Mouse (Mus musculus) monocyte, adult 2 months (primary cell): ENCODE measurements at regions not wholly inside any gene's neighbourhood (a gene's known extent, or its start where the extent isn't known, plus 50 kb on each side); places are given as distances from the start of the nearest gene placed in this dataset.

ENCODE experiments used
- DNase-seq, 2 experiments: peaks; one replicate each; pipeline ENCODE4 v3.0.0; 2022; ENCODE audit warnings: low spot score in 2 of 2, low read depth in 1 of 2

DNA sequence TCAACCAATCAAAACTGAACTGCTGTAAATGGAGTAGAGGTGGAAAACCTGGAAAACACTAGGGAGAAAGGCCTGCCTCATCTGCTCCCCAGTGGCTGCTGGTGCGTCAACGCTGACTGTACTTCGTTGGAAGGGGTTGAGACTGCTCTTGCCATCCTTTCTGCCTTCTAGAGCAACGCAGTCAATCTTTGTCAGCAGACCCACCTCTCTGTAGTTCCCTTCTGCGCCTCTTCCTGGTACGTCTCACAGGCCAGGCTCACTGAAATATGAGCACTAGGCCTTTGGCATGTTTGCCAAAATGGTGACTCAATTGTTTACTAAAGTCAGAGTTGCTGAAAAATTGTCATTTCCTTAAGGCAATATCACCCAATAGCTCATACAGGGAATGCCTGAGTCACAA lies 201.2 kb upstream of the Tle4 start:
- no peak for DNase-seq

DNA sequence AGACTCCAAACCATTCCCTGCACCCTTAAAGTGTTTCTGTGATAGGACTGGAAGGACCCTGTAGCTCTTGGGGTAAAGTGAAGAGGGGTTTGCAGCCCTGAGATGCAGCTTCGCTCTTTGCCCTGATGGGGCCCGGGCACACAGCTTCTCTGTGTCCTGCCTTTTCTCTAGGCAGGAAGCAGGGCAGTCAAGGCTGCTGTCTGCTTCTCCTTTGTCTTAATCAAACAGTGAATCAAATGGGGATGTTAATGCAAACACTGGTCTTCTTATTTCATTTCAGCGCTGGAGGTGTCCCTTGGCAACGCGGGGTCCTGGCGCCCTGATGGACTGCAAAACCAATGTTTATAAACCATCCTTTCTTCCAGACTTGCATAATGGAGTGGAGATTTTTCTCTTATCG lies 200.6 kb upstream of the Tle4 start:
- no peak for DNase-seq

- DNase-seq: no peak
Observed at GRCm38 (mm10) chr19:14795910-14796309, 198.1 kb upstream of the Tle4 start.

DNA sequence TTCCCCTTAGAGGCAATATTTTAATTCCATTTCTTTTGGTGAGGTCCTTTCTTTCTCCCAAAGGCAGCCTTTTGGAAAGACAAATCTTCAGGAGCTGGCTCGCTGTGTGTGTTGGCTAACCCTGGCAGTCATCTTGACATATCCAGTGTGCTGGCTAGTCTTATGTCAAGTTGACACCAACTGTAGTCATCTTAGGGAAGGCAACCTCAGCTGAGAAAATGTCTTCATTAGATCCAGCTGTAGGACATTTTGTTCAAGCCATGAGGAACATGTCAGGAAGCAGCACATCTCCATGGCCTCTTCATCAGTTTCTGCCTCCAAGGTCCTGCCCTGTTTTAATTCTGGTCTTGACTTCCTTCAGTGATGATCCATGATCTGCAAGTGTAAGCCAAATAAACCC lies 192.1 kb upstream of the Tle4 start:
- DNase-seq: no peak

- DNase-seq: no peak
Observed at GRCm38 (mm10) chr19:14788630-14789029, 190.8 kb upstream of the Tle4 start.

DNA sequence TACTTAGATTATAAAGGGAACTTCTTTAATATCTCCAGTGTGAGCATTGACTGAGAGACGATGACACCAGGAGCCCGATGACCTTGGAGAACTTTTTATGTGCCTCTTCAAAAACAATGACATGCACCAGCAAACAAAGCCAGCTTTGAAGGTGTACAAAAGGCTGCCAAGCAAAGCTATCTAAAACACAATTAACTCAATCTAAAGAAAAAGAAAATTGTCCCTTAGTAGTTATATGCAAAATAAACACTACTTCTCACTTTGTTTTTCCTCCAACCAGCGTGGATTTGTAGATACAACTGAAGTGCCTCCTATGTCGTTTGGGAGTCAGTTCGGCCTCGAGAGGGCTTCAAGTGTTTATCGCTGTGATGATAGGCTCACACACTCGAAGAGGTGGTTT lies 189.0 kb upstream of the Tle4 start:
- no peak for DNase-seq

DNA sequence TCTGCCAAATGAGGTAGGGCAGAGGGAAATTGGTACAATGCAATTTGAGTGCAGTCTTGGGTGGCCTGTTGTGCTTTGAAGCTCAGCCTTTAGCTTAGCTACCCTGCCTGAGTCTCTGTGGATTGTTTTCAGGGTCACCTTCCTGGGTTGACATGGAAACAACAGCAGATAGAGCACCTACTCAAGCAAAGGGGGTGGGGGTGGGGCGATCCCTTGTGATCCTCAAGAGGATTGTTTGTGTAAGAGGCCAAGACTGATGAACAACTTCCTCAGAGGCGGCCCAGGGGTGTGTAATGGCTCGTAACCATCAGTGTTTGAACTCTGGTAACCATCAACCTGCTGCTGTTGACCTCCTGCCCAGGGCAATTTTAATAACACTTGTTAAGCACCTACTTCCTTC lies 187.8 kb upstream of the Tle4 start:
- DNase-seq: no peak

GRCm38 (mm10) chr19:14777709-14778108 lies 179.9 kb upstream of the Tle4 start:
- DNase-seq: no peak

- no peak for DNase-seq
Observed at GRCm38 (mm10) chr19:14777198-14777597, 179.3 kb upstream of the Tle4 start.

DNA sequence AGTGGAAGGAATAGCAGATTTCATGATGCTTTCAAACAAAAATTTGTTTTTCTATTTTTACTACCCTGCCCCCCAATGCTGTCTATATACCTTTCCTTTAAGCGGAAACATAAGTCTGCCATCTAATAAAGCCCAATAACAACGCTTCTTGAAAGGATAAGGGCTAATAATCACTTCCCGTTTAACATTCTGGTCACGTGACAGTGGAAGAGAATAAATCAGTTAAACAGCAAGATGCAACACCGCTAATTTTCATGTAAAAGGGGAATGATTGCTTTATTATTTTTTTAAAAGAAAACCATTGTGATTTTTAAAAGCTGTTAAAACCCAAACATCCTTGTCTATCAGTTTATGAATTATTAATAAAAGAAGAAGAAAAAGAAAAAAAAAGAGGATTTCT lies 178.9 kb upstream of the Tle4 start:
- DNase-seq: no peak

DNA sequence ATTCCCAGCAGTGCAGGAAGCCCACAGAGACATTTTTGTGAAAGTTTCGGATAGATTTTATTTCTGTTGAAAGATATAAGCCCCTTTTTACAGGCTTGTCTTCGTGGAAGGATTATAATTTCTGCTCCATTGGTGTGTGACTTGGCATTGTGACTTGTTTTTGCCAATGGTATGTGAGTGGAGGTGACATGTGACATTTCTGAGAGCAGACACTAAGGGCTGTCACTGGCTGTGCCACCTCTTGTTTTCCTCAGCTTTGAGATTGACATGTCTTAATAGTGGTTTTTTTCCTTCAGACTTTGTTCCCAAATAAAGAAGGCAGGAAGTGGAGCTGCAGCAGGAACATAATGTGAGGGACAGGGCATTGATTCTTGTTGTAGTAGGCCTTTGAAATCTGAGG lies 174.9 kb upstream of the Tle4 start:
- DNase-seq: no peak

DNA sequence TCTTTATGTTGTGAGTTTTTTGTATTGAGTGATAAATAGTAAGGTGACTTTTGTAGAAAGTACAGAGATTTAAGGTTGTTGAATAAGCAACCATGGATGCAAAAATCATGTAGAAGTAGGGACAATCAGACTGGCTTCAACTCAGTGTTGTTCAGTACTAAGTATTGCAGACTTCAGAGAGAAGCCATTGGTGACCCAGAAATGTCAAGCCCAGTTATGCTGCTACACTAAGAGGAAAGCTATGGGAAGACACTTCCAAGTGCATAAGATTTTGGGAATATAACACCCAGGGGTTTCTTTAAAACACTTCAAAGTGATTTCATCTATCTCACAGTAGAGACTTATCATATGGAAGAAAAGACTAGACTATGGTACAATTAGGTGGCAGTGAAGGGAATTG lies 154.8 kb upstream of the Tle4 start:
- DNase-seq: no peak

DNA sequence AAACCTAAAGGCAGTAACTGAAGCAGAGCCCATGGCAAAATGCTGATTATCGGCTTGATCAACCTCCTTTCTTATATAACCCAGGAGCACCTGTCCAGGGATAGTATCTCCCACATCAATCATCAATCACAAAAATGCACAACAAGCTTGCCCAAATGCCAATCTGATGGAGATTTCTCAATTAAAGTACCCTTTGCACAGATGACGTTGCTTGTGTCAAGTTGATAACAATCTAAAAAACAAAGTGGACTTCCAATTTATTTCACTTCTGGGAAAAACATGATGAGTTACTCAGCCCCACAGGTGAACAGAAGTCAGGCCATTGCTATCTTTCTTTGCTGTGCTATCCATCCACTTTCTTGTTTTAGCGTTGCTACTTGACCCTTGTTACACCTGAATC lies 144.5 kb upstream of the Tle4 start:
- DNase-seq: no peak

DNA sequence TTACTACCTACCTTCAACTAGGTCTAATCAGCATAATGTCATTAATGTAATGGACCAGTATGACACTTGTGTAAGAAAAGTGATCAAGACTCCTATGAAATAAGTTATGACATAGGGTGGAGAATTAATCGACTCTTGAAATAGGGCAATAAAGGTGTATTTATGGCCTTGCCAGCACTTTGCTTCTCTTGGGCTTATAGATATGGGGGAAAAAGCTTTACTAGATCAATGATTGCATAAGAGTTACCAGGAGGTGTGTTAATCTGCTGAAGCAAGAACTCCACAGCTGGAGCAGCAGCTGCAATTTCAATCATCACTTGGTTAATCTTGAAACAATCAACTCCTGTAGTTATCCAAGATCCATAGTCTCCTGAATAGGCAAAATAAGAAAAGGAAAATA lies 143.1 kb upstream of the Tle4 start:
- DNase-seq: no peak

DNA sequence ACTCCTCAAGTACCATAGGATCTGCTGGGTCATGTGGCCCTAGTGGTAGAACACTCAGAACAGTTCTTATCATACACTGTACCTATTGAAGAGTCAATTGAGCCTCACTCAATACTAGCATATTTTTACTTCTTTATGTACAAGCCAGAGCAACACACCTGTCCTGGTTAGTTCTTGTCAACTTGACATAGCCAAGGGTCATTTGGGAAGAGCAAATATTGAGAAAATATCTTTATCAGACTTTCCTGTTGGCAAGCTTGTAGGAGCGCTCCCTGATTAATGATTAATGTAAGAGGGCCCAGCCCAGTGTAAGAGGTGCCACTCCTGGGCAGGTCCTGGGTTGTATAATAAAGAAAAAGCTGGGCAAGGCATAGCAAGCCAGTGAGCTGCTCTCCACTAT lies 142.3 kb upstream of the Tle4 start:
- no peak for DNase-seq

- no peak for DNase-seq
Observed at GRCm38 (mm10) chr19:14736514-14736913, 138.7 kb upstream of the Tle4 start.

GRCm38 (mm10) chr19:14725329-14725728 lies 127.5 kb upstream of the Tle4 start:
- no peak for DNase-seq

GRCm38 (mm10) chr19:14724637-14725036 lies 126.8 kb upstream of the Tle4 start:
- DNase-seq: no peak

GRCm38 (mm10) chr19:14705791-14706190 lies 107.9 kb upstream of the Tle4 start:
- DNase-seq: no peak

GRCm38 (mm10) chr19:14701116-14701515 lies 103.3 kb upstream of the Tle4 start:
- DNase-seq: no peak

DNA sequence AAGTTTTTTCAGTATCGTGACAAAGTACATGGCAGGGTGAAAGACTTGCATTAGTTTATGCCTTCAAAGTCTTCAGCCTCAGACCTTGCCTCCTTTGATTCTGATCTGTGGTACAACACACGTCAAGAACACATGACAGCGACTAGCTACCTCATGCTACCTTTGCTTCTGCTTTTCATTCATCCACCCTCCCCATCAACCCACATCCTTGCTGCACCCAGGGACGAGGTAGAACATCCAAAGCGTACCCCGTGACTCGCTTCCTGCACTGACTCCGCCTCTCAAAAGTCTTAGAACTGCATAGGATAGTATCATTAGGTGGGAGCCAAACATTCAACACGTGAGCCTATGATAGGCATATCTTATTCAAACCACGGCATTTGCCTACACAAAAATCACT lies 97.5 kb upstream of the Tle4 start:
- no peak for DNase-seq

DNA sequence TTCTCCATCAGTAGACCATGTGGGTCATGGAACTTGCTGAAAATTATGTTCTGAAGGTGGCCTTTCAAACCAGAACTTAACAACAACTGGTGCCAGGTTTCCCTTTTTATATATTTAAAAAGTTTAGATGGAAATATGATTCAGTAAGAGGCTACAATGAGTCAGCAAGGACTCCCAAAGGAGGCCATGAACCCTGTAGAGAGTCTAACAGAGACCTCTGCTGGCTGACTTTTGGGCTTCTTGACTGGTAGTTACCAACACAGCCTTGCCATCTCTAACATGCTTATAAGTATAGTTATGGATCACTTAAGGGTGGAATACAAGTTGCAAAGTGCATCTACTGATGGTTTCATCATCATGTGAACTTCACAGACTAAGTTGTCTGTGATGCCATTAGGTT lies 94.3 kb upstream of the Tle4 start:
- DNase-seq: no peak

DNA sequence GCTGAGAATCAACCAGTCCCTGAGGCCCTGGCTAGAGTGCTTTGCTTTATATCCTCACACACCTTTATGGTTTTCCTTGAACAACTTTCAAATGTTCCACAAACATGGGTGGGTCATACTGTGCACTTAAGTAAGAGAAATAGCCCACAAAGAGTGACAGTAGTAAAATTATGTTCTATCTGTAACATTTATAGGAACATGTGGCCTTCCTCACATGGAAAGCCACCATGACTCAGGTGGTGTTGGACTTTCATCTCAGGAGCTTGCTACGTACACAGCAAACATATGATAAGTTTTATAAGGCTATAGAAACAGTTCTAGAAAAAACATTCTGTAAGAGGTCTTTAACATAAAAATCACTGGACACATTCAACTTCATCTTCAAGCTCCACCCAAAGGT lies 87.8 kb upstream of the Tle4 start:
- DNase-seq: no peak

DNA sequence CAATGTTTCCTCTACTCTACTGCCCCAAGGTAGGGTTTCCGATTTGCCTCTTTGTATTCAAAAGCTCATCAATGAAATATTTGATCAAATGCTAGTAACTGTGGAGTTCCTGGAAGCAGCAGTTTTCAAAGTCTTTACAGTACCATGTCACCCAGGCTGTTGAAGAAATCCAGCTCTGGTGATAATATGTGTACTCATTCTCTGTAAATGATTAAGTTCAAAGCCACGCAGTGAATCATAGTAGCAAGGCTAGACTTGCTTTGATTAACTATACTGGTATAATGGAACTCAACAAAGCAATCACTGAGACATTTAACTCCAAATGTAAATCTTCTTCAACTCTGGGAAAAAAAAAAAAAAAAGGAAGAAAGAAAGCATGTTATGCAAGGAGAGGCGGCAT lies 86.8 kb upstream of the Tle4 start:
- no peak for DNase-seq
